Mouse (Mus musculus): ENCODE measurements at regions not wholly inside any gene's neighbourhood (a gene's known extent, or its start where the extent isn't known, plus 50 kb on each side); places are given as distances from the start of the nearest gene placed in this dataset.

- no peak for DNase-seq
Observed at GRCm38 (mm10) chr6:101858895-101859294, 481.2 kb upstream of the Pdzrn3 start.

DNA sequence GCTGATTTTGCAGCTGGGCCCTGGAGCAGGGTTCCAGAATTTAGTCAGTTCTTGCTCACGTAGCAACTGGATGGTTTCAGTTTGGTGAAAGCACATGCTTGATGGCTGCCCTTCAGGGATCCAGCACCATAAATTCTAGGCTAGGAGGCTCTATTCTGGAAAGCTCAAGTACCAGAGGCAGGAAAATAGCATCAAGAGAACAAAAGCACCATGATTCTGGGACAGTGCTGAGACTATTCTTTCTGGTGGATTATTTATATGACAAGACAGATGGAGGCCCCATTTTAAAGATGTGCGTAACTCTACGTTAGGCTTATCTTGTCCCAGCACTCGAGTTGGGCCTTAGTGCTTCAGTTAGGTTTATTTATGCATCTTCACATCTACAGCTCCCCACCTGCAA is 463.0 kb upstream of the Pdzrn3 start:
- no peak for DNase-seq

DNA sequence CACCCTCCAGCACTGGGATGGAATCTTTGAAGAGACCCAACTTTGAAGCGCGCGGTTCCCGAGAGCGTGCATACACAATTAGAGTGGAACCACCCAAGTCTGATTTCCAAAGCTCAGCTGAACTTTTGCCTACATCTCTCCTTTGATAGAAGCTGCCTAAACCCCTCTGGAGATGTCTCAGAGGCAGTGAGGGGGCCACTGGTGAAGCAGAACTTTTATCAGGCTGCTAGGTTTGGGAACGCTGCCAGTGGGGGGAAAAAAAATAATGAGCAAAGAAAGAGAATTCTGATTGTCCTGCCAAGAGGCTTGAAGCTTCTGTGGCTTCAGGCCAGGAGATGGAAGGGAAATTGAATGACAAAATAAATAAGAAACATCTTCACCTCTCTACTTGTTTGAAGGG is 459.9 kb upstream of the Pdzrn3 start:
- DNase-seq: no peak

- DNase-seq: no peak
Observed at GRCm38 (mm10) chr6:101793986-101794385, 416.3 kb upstream of the Pdzrn3 start.

DNA sequence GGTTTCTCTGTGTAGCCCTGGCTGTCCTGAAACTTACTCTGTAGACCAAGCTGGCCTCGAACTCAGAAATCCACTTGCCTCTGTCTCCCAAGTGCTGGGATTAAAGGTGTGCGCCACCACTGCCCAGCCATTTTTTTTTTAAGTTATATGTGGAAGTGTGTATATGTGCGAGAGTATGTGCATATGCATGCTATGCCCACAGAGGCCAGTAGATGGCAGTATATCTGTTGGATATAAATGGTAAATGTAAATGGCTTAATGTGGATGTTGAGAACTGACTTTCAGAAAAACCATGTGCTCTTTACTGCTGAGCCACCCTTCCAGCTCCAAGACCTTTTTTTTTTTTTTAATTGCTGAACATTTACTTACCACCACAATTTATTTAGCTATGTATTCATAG is 400.2 kb upstream of the Pdzrn3 start:
- no peak for DNase-seq

DNA sequence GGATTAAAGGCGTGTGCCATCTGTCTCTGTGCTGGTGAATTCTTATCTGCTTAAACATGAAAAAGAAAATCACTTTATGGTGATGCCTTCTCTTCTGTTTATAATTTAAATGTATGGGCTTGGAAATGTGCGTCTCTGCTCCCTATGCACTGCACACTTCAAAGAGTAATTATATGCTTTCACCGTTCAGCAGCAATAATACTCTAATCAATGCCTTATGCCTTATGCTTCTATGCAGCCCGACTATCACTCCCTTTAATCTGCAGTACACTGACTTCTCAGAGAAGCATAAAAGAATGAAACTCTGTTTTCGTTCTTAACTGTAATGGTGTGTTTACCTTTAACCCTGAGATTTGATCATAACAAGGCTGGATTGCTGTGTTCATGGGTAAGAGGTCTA is 395.5 kb upstream of the Pdzrn3 start:
- no peak for DNase-seq

- DNase-seq: no peak
Observed at GRCm38 (mm10) chr6:101735107-101735506, 357.4 kb upstream of the Pdzrn3 start.

GRCm38 (mm10) chr6:101720513-101720912 is 342.8 kb upstream of the Pdzrn3 start:
- peak; percentile 3 for DNase-seq

GRCm38 (mm10) chr6:101689684-101690083 is 312.0 kb upstream of the Pdzrn3 start:
- DNase-seq: no peak

DNA sequence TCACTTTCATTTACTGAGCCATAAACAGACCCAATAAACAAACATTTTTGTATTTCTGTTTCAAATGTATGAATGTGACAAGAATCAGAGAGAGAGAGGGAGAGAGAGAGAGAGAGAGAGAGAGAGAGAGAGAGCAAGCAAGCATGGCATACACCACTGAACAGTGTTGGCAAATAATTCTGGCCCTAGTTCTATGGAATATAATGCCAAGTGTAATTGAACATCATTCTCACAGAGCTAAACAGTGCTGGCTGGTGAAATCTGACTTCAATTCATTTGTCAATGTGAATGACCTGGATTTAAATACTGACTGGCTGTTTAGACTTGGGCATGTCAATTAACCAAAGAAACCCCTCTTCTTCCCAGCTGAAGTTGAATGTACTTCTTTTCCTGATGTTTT is 308.9 kb upstream of the Pdzrn3 start:
- no peak for DNase-seq

GRCm38 (mm10) chr6:101685734-101686133 is 308.0 kb upstream of the Pdzrn3 start:
- DNase-seq: no peak

DNA sequence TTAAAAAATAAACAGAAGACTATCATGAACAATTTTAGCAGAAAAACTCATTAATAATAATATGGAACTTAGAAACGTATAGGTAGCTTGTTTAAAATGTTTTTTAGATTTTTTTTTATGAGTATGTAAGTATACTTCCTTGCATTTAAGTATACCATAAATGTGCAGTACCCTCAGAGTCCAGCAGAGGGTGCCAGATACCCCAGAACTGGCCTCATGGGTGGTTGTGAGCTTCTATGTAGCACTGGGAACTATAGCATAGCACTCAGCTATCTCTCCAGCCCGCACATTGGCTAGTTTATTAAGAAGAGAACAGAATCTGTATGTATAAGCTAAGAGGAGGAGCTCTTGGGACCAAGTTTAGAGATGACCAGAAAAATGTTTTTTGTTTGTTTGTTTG is 306.7 kb upstream of the Pdzrn3 start:
- DNase-seq: no peak

DNA sequence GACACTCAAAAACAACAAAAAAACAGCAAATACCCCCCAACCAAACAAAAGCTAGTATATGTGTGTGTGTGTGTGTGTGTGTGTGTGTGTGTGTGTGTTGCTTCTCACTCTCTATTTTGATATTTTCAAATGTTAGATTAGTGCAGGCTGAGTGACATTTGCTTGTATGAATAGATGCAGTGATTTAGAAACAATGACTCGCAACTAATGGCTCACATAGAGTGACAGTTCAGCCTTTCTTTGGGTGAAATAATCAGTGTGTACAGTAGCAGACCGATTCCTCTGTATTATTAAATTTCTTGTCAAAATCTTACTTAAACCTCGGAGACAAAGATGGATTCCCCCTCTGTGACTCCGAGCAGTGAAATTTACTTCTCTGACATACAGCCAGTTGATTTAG is 297.1 kb upstream of the Pdzrn3 start:
- no peak for DNase-seq

DNA sequence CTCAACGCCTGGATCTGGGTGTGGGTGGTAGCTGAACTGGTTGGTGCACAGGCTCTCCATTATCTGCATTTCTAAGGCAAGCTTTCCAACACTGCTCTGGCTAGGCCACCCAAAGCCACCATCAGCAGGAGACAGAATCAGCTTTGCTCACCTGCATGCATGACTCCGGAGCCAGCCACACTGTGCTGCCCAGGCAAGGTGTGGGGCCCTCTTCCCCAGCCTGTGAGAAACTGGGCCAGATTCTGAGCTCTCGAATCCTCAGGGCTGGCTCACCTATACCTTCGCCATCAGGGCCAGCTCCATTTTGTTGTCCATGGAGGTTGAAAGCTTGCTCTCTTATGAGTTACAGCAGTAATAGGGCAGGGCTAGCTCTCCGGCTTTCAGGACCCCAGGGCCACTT is 293.1 kb upstream of the Pdzrn3 start:
- no peak for DNase-seq

GRCm38 (mm10) chr6:101669118-101669845 is 291.6 kb upstream of the Pdzrn3 start:
- no peak for DNase-seq

GRCm38 (mm10) chr6:101654351-101654750 is 276.7 kb upstream of the Pdzrn3 start:
- DNase-seq: no peak

DNA sequence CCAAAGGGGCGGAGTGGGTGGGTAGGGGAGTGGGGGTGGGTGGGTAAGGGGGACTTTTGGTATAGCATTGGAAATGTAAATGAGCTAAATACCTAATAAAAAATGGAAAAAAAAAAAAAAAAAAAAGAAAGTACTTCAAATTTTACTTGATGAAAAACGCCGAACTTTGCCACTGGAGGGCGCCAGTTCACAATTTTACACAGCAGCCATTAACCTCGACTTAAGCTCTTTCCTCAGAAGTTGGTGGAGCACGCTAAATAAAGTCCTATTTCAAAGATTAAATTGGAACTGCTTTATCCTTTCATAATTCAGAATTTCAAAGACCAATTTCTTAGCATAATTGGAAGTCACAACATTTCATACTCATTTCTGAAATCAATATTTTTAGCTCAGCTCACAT is 272.7 kb upstream of the Pdzrn3 start:
- DNase-seq: peak; percentile 54

GRCm38 (mm10) chr6:101617295-101617694 is 239.6 kb upstream of the Pdzrn3 start:
- DNase-seq: no peak

DNA sequence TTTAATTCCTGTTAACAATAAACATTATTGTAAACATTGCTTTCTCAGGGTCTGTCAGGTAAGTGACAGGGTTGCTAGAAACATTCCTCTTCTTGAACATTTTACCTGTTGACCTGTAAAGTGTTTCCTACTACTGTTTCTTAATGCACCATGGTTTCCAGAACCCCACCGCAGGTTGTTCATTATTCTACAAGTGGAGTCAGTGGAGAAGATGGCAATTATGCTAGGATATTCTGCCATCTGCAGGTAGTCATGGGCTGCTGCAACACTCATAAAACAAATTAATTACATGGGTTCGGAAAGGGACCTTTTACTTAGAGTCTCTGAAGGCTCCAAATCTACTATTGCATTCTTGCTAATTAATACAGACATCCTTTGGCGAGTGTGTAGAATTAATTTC is 239.1 kb upstream of the Pdzrn3 start:
- DNase-seq: no peak

DNA sequence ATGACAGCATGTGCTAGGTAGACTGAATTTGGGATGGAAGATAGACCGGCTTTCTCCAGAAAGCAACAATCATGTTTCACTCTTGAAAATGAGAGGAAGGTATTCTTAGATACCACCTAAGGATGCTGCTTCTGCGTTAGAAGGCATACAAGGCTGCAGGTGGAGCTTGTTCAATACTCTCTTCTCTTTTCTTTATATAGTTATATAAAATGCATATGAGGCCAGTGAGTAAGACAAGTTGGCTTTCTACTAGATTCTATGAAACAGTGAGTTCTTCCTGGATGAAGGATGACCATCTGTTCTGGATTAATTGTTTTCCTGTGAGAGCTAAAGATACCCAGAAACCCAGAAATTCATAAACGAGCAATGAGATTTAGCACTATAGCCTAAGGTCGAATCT is 231.3 kb upstream of the Pdzrn3 start:
- no peak for DNase-seq

- DNase-seq: no peak
Observed at GRCm38 (mm10) chr6:101603083-101603482, 225.4 kb upstream of the Pdzrn3 start.

DNA sequence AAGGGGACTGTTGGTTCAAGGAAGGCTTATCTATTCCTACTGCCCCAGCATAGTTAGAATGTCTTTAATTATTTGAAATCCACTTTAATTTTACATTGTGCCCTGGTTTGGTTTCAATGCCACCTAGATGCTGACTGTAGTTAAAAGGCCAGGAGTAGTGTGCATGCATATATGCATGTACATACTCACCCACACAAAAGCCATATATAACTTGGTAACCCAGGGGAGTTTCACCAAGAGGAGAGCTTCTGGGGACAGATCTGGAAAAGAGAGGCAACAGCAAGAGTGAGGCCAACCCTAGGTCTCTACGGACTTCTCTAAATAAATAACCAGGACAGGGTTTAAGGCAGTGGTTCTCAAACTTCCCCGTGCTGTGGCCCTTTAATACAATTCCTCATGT is 219.3 kb upstream of the Pdzrn3 start:
- DNase-seq: no peak

DNA sequence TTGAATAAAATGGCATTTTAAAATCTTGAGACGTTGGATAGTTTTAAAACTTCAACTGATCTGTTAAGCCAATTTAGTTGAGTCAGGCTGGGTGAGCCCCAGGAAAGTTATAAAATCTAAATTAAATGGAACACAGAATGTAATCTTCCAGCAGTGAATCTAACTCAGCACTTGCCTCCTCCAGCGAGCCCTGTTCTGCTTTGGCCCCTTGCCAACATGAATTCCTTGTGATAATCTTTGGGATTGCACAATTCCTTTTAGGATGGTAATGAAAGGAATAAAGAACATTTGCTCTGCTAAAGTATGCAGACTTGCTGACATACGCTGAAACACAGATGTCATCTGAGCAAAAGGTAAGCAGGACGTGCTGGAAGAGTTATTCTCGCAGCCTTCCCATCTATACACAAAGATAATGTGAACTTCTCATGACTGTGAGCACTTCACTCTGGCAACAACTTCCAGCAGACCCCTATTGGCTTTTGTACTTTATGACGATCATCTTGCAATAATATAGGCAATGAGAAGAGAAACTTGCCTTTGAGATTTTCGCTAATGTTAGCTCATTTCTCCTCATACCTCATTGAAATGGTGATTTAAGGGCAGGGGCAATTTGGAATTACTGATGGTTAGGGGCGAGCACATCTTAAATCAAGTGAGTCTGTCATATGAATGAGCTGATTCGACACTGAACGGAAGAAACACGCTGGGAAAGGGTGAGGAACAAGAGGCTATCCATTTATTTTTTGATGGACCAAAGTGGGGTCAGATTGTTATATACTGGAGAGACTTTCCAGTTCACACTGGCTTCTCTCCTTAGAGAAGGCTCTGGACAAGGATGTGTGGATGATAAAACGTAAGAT is 216.3 kb upstream of the Pdzrn3 start:
- DNase-seq: no peak

- no peak for DNase-seq
Observed at GRCm38 (mm10) chr6:101585871-101586270, 208.2 kb upstream of the Pdzrn3 start.
